ENCODE assay signal across 10 mouse cellular contexts in the genomic region with DNA sequence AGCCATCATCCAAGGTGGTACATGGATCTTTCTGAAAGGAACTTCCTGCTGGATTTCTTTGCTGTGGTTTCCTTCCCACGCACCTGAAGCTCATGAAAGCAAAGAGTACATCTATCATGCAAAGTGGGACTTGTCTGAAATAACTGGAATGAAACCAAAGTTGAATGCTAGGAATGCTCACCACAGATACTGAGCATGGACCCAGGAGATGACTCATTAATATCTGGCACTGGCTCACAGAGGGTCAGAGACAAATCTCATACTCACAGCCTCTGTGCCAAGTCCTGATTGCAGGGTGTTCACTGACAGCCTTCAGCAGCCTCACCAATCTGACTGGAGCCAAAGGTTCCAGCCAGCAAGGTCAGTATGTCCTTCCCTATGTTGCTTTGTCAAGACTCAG.
DNase-seq lines count a peak whose midpoint lies in the region; ATAC-seq lines count a peak whose summit lies in the region.
"Had no signal": no experiment of that assay in that cellular context is flagged by ENCODE, and none has a peak within 500 bp of the region (broad histone marks: within the 10 kb centered on the region; RNA-seq: fewer than 3 reads in every experiment).

No protein-coding gene starts in this region.

- no peak overlapping the region for H3K4me3 ChIP-seq in kidney, embryonic 16.5 days (ENCODE audit: low read length)

- intact Hi-C loops in heart, postnatal 10 days (cut with DNase I), result loop anchor here (2.0 to 5.0 kb wide), 2 partner anchors 104 to 246 kb away; partner anchors contain the start of gene Nrp1

- H3K9ac ChIP-seq in kidney, embryonic 16.5 days (replicated peaks; ENCODE audit: low read length), result no peak overlapping the region
- H3K9ac ChIP-seq: liver, embryonic 14.5 days had no signal

- H3K4me1 ChIP-seq in kidney, embryonic 16.5 days (ENCODE audit: insufficient read depth, low read length), result no peaks in the 10 kb centered on the region

- WGBS in kidney, embryonic 16.5 days, result 64% methylated on average over 1 of the region's 1 CpGs

- no peaks in the 10 kb centered on the region for H3K36me3 ChIP-seq in kidney, embryonic 16.5 days (ENCODE audit: insufficient read depth, low read length)

- H3K27me3 ChIP-seq in kidney, embryonic 16.5 days (ENCODE audit: insufficient read depth, low read length), result no peaks in the 10 kb centered on the region

- no peak overlapping the region for H3K4me2 ChIP-seq in kidney, embryonic 16.5 days (replicated peaks; ENCODE audit: low read depth, low read length)

- peak; percentile 11 to 13 for DNase-seq in kidney, adult 8-10 months
- DNase-seq in fibroblast of lung, adult 2 months (ENCODE audit: low read depth), result peak; percentile 49
- peak; percentile 86 to 88 for DNase-seq in heart, postnatal 10 days
- DNase-seq in ovary, postnatal 36 days (ENCODE audit: low spot score), result peak; percentile 6
- DNase-seq in thymus, postnatal 25 days, result no peak
- DNase-seq in right cerebral cortex, adult 18-20 months, result no peak
- DNase-seq: layer of hippocampus, adult 9-11 months had no signal

- ATAC-seq in kidney, embryonic 16.5 days (ENCODE audit: low FRiP score, low TSS enrichment), result no peak
- no peak for ATAC-seq in cerebellum, adult (ENCODE audit: insufficient number of reproducible peaks, low FRiP score, low TSS enrichment)

- H3K27ac ChIP-seq in kidney, embryonic 16.5 days (ENCODE audit: low read length), result no peak overlapping the region
- H3K27ac ChIP-seq: liver, embryonic 14.5 days had no signal

- no peaks in the 10 kb centered on the region for H3K9me3 ChIP-seq in kidney, embryonic 16.5 days (ENCODE audit: low read length)

Comparison
In these comparisons a context has a peak if more than half of its experiments do, and no peak if none do; other contexts are left out.
1. DNase-seq: peak in kidney, adult 8-10 months (2 of 2), fibroblast of lung, adult 2 months (single experiment), heart, postnatal 10 days (2 of 2) and ovary, postnatal 36 days (single experiment); none in thymus, postnatal 25 days (single experiment) and right cerebral cortex, adult 18-20 months (single experiment).